Mouse (Mus musculus) G1E (cell line): ENCODE data around the gene Tap2. TPM values are rescaled to one million over a fixed set of nuclear protein-coding genes. Genes with fewer than 3 reads are reported as not detected.

ENCODE experiments used
- ATAC-seq: 2 replicates; pipeline ENCODE4 v1.8.0; 2016; ENCODE audit warnings: mild to moderate bottlenecking; ENCODE audit not compliant: insufficient number of reproducible peaks, poor library complexity, low FRiP score, severe bottlenecking; ENCODE audit errors: extremely low read depth
- DNase-seq: peaks from one replicate; pipeline ENCODE4 v3.0.0; 2012; ENCODE audit warnings: low spot score
- H3K27me3 ChIP-seq: 2 replicates; pipeline ENCODE4 v1.6.1; 2012; ENCODE audit warnings: mild to moderate bottlenecking, low read length, inconsistent platforms; ENCODE audit not compliant: insufficient read depth
- H3K36me3 ChIP-seq: replicated peaks from 2 replicates; pipeline ENCODE3; 2012; ENCODE audit warnings: mild to moderate bottlenecking, inconsistent platforms
- H3K4me1 ChIP-seq: 2 replicates; pipeline ENCODE4 v1.6.1; 2012; ENCODE audit warnings: low read depth, low read length, inconsistent platforms, mixed read lengths; ENCODE audit not compliant: insufficient read depth
- H3K4me3 ChIP-seq: 2 replicates; pipeline ENCODE4 v1.5.1; 2012; ENCODE audit warnings: low read depth, mild to moderate bottlenecking, inconsistent platforms, low read length, moderate library complexity, mixed read lengths
- H3K9me3 ChIP-seq: replicated peaks from 2 replicates; pipeline ENCODE4 v1.6.1; 2012; ENCODE audit warnings: inconsistent platforms
- CTCF ChIP-seq: IDR thresholded peaks from 2 replicates; pipeline ENCODE4 v1.5.1; 2012; ENCODE audit warnings: low read depth, low read length, inconsistent platforms, mixed read lengths
- GATA1 ChIP-seq: IDR thresholded peaks from 2 replicates; pipeline ENCODE4 v1.6.1; 2012; ENCODE audit warnings: borderline replicate concordance, low read length, inconsistent platforms, mixed read lengths
- GATA2 ChIP-seq: IDR thresholded peaks from 2 replicates; pipeline ENCODE4 v1.6.1; 2012; ENCODE audit warnings: low read depth, low read length, inconsistent platforms, borderline replicate concordance
- POLR2AphosphoS5 ChIP-seq: IDR thresholded peaks from 2 replicates; pipeline ENCODE4 v1.6.1; 2012; ENCODE audit warnings: low read depth, low read length, inconsistent platforms; ENCODE audit not compliant: insufficient replicate concordance
- TAL1 ChIP-seq: conservative IDR thresholded peaks from 2 replicates; pipeline ENCODE4 v1.6.1; 2012; ENCODE audit warnings: low read depth, low read length, inconsistent platforms, mixed read lengths
- polyA plus RNA-seq: library from polyadenylated mRNA; stranded (reverse); fragments of >175 nt; gene quantifications from 2 replicates; pipeline ENCODE4 v1.2.3, GENCODE M21; 2012
- total RNA-seq, 2 experiments: library from RNA; stranded (forward) in 1 of 2; stranded (reverse) in 1 of 2; fragments of 200-1000 nt in 1 of 2; fragments of >200 nt in 1 of 2; fragmentation: Nextera tagmentation in 1 of 2; gene quantifications; 2 replicates each; pipeline ENCODE4 v1.2.3; 2014 to 2017

Gene Tap2
- total and polyA plus RNA-seq, 3 experiments: 8.7 to 56.4 (median 13.4) TPM

GRCm38 (mm10) chr17:34194723-34195122, 8.6 kb upstream of the Tap2 start:
- no peak for TF ChIP-seq CTCF
- no peak for TF ChIP-seq GATA1
- TF ChIP-seq POLR2AphosphoS5: no peak
- Histone ChIP-seq H3K4me1 (peaks cover 2% of the 10 kb centered on the region; the same call in 1 of the 2 replicates), H3K9me3 (no peaks in the 10 kb centered on the region), H3K36me3 (peaks cover 21% of the 10 kb centered on the region), H3K4me3 (no peak overlapping the region), H3K27me3 (peaks cover 43% of the 10 kb centered on the region)
- DNase-seq (no peak), ATAC-seq (no peak)

- Histone ChIP-seq H3K4me1 (peaks cover 8% of the 10 kb centered on the region), H3K9me3 (no peaks in the 10 kb centered on the region), H3K27me3 (peaks cover 37% of the 10 kb centered on the region), H3K36me3 (peaks cover 10% of the 10 kb centered on the region), H3K4me3 (no peak overlapping the region)
- DNase-seq: no peak
- TF ChIP-seq GATA2 (no peak), POLR2AphosphoS5 (no peak), GATA1 (no peak), CTCF (no peak), TAL1 (no peak)
- no peak for ATAC-seq
Observed at GRCm38 (mm10) chr17:34196491-34196890, 6.8 kb upstream of the Tap2 start.

GRCm38 (mm10) chr17:34196941-34197894, 6.1 kb upstream of the Tap2 start, which contains the start of gene Psmb8:
TSS of gene Psmb8 (plus strand) at chr17:34197721.
- H3K9me3 ChIP-seq: no peaks in the 10 kb centered on the region
- peaks cover 13% of the 10 kb centered on the region for H3K4me1 ChIP-seq
- TF ChIP-seq GATA1: no peak
- no peak for TF ChIP-seq TAL1
- no peak for TF ChIP-seq GATA2
- no peak for TF ChIP-seq POLR2AphosphoS5
- TF ChIP-seq CTCF: no peak
- H3K36me3 ChIP-seq: peaks cover 7% of the 10 kb centered on the region
- DNase-seq: no peak
- ATAC-seq: no peak
- no peak within 1 kb of the TSS for H3K4me3 ChIP-seq
- H3K27me3 ChIP-seq: peaks cover 34% of the 10 kb centered on the region

- TF ChIP-seq CTCF: no peak
- TF ChIP-seq GATA2: no peak
- TF ChIP-seq TAL1: no peak
- no peak for TF ChIP-seq POLR2AphosphoS5
- TF ChIP-seq GATA1: no peak
- peaks cover 34% of the 10 kb centered on the region for H3K27me3 ChIP-seq
- no peak overlapping the region for H3K4me3 ChIP-seq
- DNase-seq (no peak), ATAC-seq (no peak)
- H3K36me3 ChIP-seq: peaks cover 7% of the 10 kb centered on the region
- H3K4me1 ChIP-seq: peaks cover 13% of the 10 kb centered on the region
- H3K9me3 ChIP-seq: no peaks in the 10 kb centered on the region
Observed at GRCm38 (mm10) chr17:34197904-34198520, 5.3 kb upstream of the Tap2 start.

DNA sequence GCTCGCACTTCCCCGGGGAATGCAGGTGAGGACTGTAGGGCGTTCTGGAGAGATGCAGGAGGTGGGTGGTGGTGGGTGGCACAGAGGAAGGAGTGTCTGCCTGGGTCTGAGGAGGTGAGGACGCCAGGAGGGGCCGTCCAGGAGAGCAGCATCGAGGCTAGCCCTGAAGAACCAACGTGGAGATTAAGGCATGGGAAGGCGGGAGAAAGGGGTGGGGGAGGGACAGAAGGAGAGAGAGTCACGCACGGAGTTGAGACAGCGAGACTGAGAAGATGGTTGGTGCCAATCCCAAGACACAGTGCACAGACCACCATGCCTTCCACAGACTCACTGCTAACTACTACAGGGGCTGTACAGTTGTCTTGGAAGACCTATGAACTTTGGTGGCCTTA, 4.8 kb upstream of the Tap2 start:
- Histone ChIP-seq H3K4me3 (no peak overlapping the region), H3K36me3 (peaks cover 5% of the 10 kb centered on the region), H3K4me1 (peaks cover 13% of the 10 kb centered on the region), H3K9me3 (no peaks in the 10 kb centered on the region), H3K27me3 (peaks cover 33% of the 10 kb centered on the region)
- DNase-seq (no peak), ATAC-seq (no peak)
- no peak for TF ChIP-seq TAL1
- TF ChIP-seq GATA1: no peak
- no peak for TF ChIP-seq POLR2AphosphoS5
- no peak for TF ChIP-seq GATA2
- no peak for TF ChIP-seq CTCF

GRCm38 (mm10) chr17:34199050-34199619, 4.2 kb upstream of the Tap2 start:
- no peak for DNase-seq
- TF ChIP-seq TAL1 (no peak), POLR2AphosphoS5 (no peak), GATA2 (no peak)
- Histone ChIP-seq H3K4me3 (no peak overlapping the region), H3K27me3 (peaks cover 33% of the 10 kb centered on the region), H3K36me3 (peaks cover 3% of the 10 kb centered on the region), H3K9me3 (no peaks in the 10 kb centered on the region), H3K4me1 (peaks cover 17% of the 10 kb centered on the region)
- no peak for ATAC-seq
